Mouse (Mus musculus) midbrain, embryonic 10.5 days (tissue): ENCODE results near the gene Hkdc1. TPM values are rescaled to one million over a fixed set of nuclear protein-coding genes. Genes with fewer than 3 reads are reported as not detected.
"Not testable (repeated sequence)": the region's sequence is repeated elsewhere in the genome, so short reads cannot be mapped to it uniquely, and the experiment has no call there.

Experiments
- DNase-seq: peaks from one replicate; pipeline ENCODE4 v3.0.0-alpha.2; 2017; ENCODE audit warnings: low spot score
- H3K27ac ChIP-seq: fragments of 300-500 bp; sonication (generic); replicated peaks from 2 replicates; pipeline ENCODE4 v1.5.1; 2016; ENCODE audit warnings: mild to moderate bottlenecking
- H3K27me3 ChIP-seq: fragments of 300-500 bp; sonication (generic); 2 replicates; pipeline ENCODE4 v1.6.1; 2016; ENCODE audit warnings: low read depth, mild to moderate bottlenecking; ENCODE audit not compliant: poor library complexity, severe bottlenecking
- H3K36me3 ChIP-seq: fragments of 300-500 bp; sonication (generic); 2 replicates; pipeline ENCODE4 v1.6.1; 2016; ENCODE audit warnings: mild to moderate bottlenecking, moderate library complexity
- H3K4me1 ChIP-seq: fragments of 300-500 bp; sonication (generic); 2 replicates; pipeline ENCODE4 v1.6.1; 2016
- H3K4me3 ChIP-seq: fragments of 300-500 bp; sonication (generic); 2 replicates; pipeline ENCODE4 v1.5.1; 2016; ENCODE audit warnings: mild to moderate bottlenecking, moderate library complexity
- H3K9me3 ChIP-seq: fragments of 300-500 bp; sonication (generic); replicated peaks from 2 replicates; pipeline ENCODE4 v1.6.1; 2016; ENCODE audit warnings: mild to moderate bottlenecking
- WGBS: fragments of 180-500 bp; shearing (Covaris S2); methylation state at CpG from one replicate; pipeline ENCODE4 v1.1.7; 2016; 5-methylcytosine and 5-hydroxymethylcytosine counted together
- polyA plus RNA-seq: library from polyadenylated mRNA; unstranded; fragments of >200 nt; fragmentation: Nextera tagmentation; extraction: Ambion mirVana; gene quantifications from 2 replicates; pipeline ENCODE4 v1.2.1, GENCODE M21; 2016

Hkdc1 gene
- polyA plus RNA-seq, result 0.25 TPM in 1 of 2 replicates, not detected in the other

GRCm38 (mm10) chr10:62422255-62422654, at the start of gene Hkdc1:
Hkdc1 (minus strand) TSS chr10:62422491.
- Histone ChIP-seq H3K36me3 (no peaks in the 10 kb centered on the region), H3K27ac (no peak within 1 kb of the TSS), H3K27me3 (no peaks in the 10 kb centered on the region), H3K4me1 (peaks cover 8% of the 10 kb centered on the region; the same call in 1 of the 2 replicates), H3K9me3 (no peaks in the 10 kb centered on the region), H3K4me3 (no peak within 1 kb of the TSS)
- no peak for DNase-seq
- 51% methylated on average over 15 of the region's 15 CpGs for WGBS

GRCm38 (mm10) chr10:62471105-62471504, 48.8 kb upstream of the Hkdc1 start:
- WGBS, result 78% methylated on average over 5 of the region's 5 CpGs
- peaks cover 42% of the 10 kb centered on the region for H3K36me3 ChIP-seq
- H3K27me3 ChIP-seq, result no peaks in the 10 kb centered on the region
- no peak for DNase-seq
- H3K9me3 ChIP-seq, result no peaks in the 10 kb centered on the region
- no peak overlapping the region for H3K4me3 ChIP-seq
- no peak overlapping the region for H3K27ac ChIP-seq
- H3K4me1 ChIP-seq, result peaks cover 2% of the 10 kb centered on the region; the same call in 1 of the 2 replicates

- DNase-seq, result no peak
- Histone ChIP-seq H3K36me3 (peaks cover 39% of the 10 kb centered on the region), H3K4me3 (no peak overlapping the region), H3K27ac (no peak overlapping the region), H3K4me1 (peaks cover 2% of the 10 kb centered on the region; the same call in 1 of the 2 replicates), H3K9me3 (no peaks in the 10 kb centered on the region), H3K27me3 (no peaks in the 10 kb centered on the region)
- WGBS, result 92% methylated on average over 4 of the region's 4 CpGs
Observed at GRCm38 (mm10) chr10:62469736-62470135, 47.4 kb upstream of the Hkdc1 start.

GRCm38 (mm10) chr10:62461321-62461720, 39.0 kb upstream of the Hkdc1 start:
- H3K9me3 ChIP-seq, result no peaks in the 10 kb centered on the region
- DNase-seq, result no peak
- H3K27ac ChIP-seq, result no peak overlapping the region
- no peaks in the 10 kb centered on the region for H3K27me3 ChIP-seq
- H3K36me3 ChIP-seq, result peaks cover 86% of the 10 kb centered on the region
- no peaks in the 10 kb centered on the region for H3K4me1 ChIP-seq
- H3K4me3 ChIP-seq, result no peak overlapping the region

GRCm38 (mm10) chr10:62452001-62452400, 29.7 kb upstream of the Hkdc1 start:
- Histone ChIP-seq H3K4me1 (peaks cover 19% of the 10 kb centered on the region), H3K36me3 (peaks cover 35% of the 10 kb centered on the region)
- not testable (repeated sequence) for H3K27ac ChIP-seq, H3K27me3 ChIP-seq, H3K4me3 ChIP-seq, DNase-seq, H3K9me3 ChIP-seq
- 69% methylated on average over 11 of the region's 11 CpGs for WGBS

GRCm38 (mm10) chr10:62450280-62450640, 28.0 kb upstream of the Hkdc1 start:
- no peak for DNase-seq
- Histone ChIP-seq H3K4me3 (peak overlapping the region; percentile 92), H3K4me1 (peaks cover 19% of the 10 kb centered on the region), H3K36me3 (peaks cover 35% of the 10 kb centered on the region), H3K27me3 (no peaks in the 10 kb centered on the region), H3K27ac (peak overlapping the region; percentile 99), H3K9me3 (no peaks in the 10 kb centered on the region)
- 45% methylated on average over 18 of the region's 18 CpGs for WGBS

- peaks cover 35% of the 10 kb centered on the region for H3K36me3 ChIP-seq
- peak within 1 kb of the TSS; percentile 92 for H3K4me3 ChIP-seq
- under 1% methylated on average over 73 of the region's 73 CpGs for WGBS
- peak within 1 kb of the TSS; percentile 99 for H3K27ac ChIP-seq
- no peaks in the 10 kb centered on the region for H3K9me3 ChIP-seq
- no peaks in the 10 kb centered on the region for H3K27me3 ChIP-seq
- DNase-seq, result peak; percentile 89
- peaks cover 19% of the 10 kb centered on the region for H3K4me1 ChIP-seq
Observed at GRCm38 (mm10) chr10:62449364-62450279, 27.3 kb upstream of the Hkdc1 start, which contains the start of the genes 4930507D05Rik and Supv3l1. 4930507D05Rik (plus strand) TSS chr10:62449489. Supv3l1 (minus strand) TSS chr10:62449738.

- peaks cover 79% of the 10 kb centered on the region for H3K36me3 ChIP-seq
- H3K27ac ChIP-seq, result no peak overlapping the region
- 96% methylated on average over 5 of the region's 5 CpGs for WGBS
Observed at GRCm38 (mm10) chr10:62430427-62430826, 8.1 kb upstream of the Hkdc1 start.

GRCm38 (mm10) chr10:62425081-62425871, 3.0 kb upstream of the Hkdc1 start:
- Histone ChIP-seq H3K9me3 (no peaks in the 10 kb centered on the region), H3K27me3 (no peaks in the 10 kb centered on the region), H3K27ac (no peak overlapping the region), H3K4me3 (no peak overlapping the region), H3K36me3 (peaks cover 28% of the 10 kb centered on the region), H3K4me1 (0 out of 2 replicates have a peak, but pooled peaks cover 8% of the 10 kb centered on the region)
- WGBS, result 54% methylated on average over 9 of the region's 9 CpGs
- DNase-seq, result no peak

More at GRCm38 (mm10) chr10:62430427-62430826, 8.1 kb upstream of the Hkdc1 start:
- Histone ChIP-seq H3K27me3 (no peaks in the 10 kb centered on the region), H3K9me3 (no peaks in the 10 kb centered on the region), H3K4me1 (0 out of 2 replicates have a peak, but pooled peaks cover under 1% of the 10 kb centered on the region), H3K4me3 (no peak overlapping the region)
- DNase-seq, result no peak

- Histone ChIP-seq H3K27ac (no peak overlapping the region), H3K4me1 (peaks cover 11% of the 10 kb centered on the region), H3K36me3 (no peaks in the 10 kb centered on the region), H3K9me3 (no peaks in the 10 kb centered on the region), H3K27me3 (no peaks in the 10 kb centered on the region), H3K4me3 (no peak overlapping the region)
- WGBS, result 84% methylated on average over 3 of the region's 3 CpGs
- DNase-seq, result no peak
Observed at GRCm38 (mm10) chr10:62421127-62421526, 1.2 kb downstream of the Hkdc1 start.

GRCm38 (mm10) chr10:62420399-62420798, 1.9 kb downstream of the Hkdc1 start:
- no peaks in the 10 kb centered on the region for H3K9me3 ChIP-seq
- WGBS, result 82% methylated on average over 6 of the region's 6 CpGs
- no peak overlapping the region for H3K4me3 ChIP-seq
- H3K36me3 ChIP-seq, result no peaks in the 10 kb centered on the region
- DNase-seq, result no peak
- H3K27me3 ChIP-seq, result no peaks in the 10 kb centered on the region
- peaks cover 13% of the 10 kb centered on the region for H3K4me1 ChIP-seq
- no peak overlapping the region for H3K27ac ChIP-seq

GRCm38 (mm10) chr10:62419422-62419821, 2.9 kb downstream of the Hkdc1 start:
- DNase-seq, result no peak
- Histone ChIP-seq H3K27me3 (no peaks in the 10 kb centered on the region), H3K27ac (no peak overlapping the region), H3K36me3 (no peaks in the 10 kb centered on the region), H3K4me3 (no peak overlapping the region), H3K4me1 (peaks cover 11% of the 10 kb centered on the region), H3K9me3 (no peaks in the 10 kb centered on the region)
- 87% methylated on average over 5 of the region's 5 CpGs for WGBS
